Comparison of ENCODE assay signal across 18 mouse cellular contexts in genomic region chr4:143348678-143349077, GRCm38 (mm10). TPM values are rescaled to one million over a fixed set of nuclear protein-coding genes. Genes with fewer than 3 reads are reported as not detected.
DNase-seq lines count a peak whose midpoint lies in the region; ATAC-seq and TF ChIP-seq lines count a peak whose summit lies in the region.
"Had no signal": no experiment of that assay in that cellular context is flagged by ENCODE, and none has a peak within 500 bp of the region (broad histone marks: within the 10 kb centered on the region; RNA-seq: fewer than 3 reads in every experiment).

No protein-coding gene starts in this region.

- DNase-seq in heart, adult 8-10 months (ENCODE audit: low spot score): no peak
- peak; percentile 48 to 65 for DNase-seq in cerebellum, postnatal 10 days
- peak; percentile 26 to 55 for DNase-seq in gastrocnemius, postnatal 36 days
- DNase-seq in urinary bladder, postnatal 14 days (ENCODE audit: low spot score): no peak
- no peak for DNase-seq in forebrain, embryonic 14.5 days (ENCODE audit: low spot score)
- DNase-seq: kidney, adult 2 months had no signal

- H3K36me3 ChIP-seq in heart, embryonic 15.5 days: no peaks in the 10 kb centered on the region
- H3K36me3 ChIP-seq in E14TG2a.4 (ENCODE audit: insufficient read depth, low read length): no peaks in the 10 kb centered on the region
- no peaks in the 10 kb centered on the region for H3K36me3 ChIP-seq in forebrain, embryonic 14.5 days (ENCODE audit: control insufficient read depth, insufficient read depth, low read length)
- H3K36me3 ChIP-seq: forebrain, embryonic 15.5 days had no signal

- H3K27me3 ChIP-seq in heart, embryonic 15.5 days: peaks cover 56% of the 10 kb centered on the region
- H3K27me3 ChIP-seq in E14TG2a.4 (ENCODE audit: insufficient read depth, low read length): peaks cover 56% of the 10 kb centered on the region
- peaks cover 37% of the 10 kb centered on the region for H3K27me3 ChIP-seq in forebrain, embryonic 14.5 days (replicated peaks; ENCODE audit: control insufficient read depth, insufficient read depth, low read length)

- 19% methylated on average over 5 of the region's 5 CpGs for WGBS in heart, embryonic 15.5 days
- WGBS in forebrain, embryonic 14.5 days: 27% methylated on average over 5 of the region's 5 CpGs

- H3K4me3 ChIP-seq in heart, embryonic 15.5 days: no peak overlapping the region
- peak overlapping the region; percentile 81; the same call in 1 of the 2 replicates for H3K4me3 ChIP-seq in E14TG2a.4 (replicated peaks; ENCODE audit: low read length)
- no peak overlapping the region for H3K4me3 ChIP-seq in forebrain, embryonic 14.5 days (ENCODE audit: low read depth, low read length)

- 0 out of 2 replicates have a peak, but pooled peaks have one; percentile 57 for ATAC-seq in heart, embryonic 15.5 days (replicated peaks; ENCODE audit: insufficient number of reproducible peaks, insufficient read depth, low FRiP score, low read depth)
- no peak for ATAC-seq in forebrain, embryonic 14.5 days
- ATAC-seq: Patski had no signal

- H3K27ac ChIP-seq in heart, embryonic 15.5 days: no peak overlapping the region
- H3K27ac ChIP-seq in forebrain, embryonic 14.5 days (ENCODE audit: low read depth, low read length): no peak overlapping the region
- H3K27ac ChIP-seq: forebrain, embryonic 15.5 days had no signal

- TF ChIP-seq CTCF in E14TG2a.4 (conservative IDR thresholded peaks at IDR 0.05; ENCODE audit: low read length): no peak

- peak overlapping the region; percentile 97 for H3K4me2 ChIP-seq in heart, embryonic 15.5 days
- H3K4me2 ChIP-seq in forebrain, embryonic 14.5 days (ENCODE audit: low read length): no peak overlapping the region

- H3K4me1 ChIP-seq in heart, embryonic 15.5 days (replicated peaks): peaks cover 23% of the 10 kb centered on the region
- peaks cover 36% of the 10 kb centered on the region for H3K4me1 ChIP-seq in E14TG2a.4 (replicated peaks; ENCODE audit: low read depth, low read length)
- H3K4me1 ChIP-seq in forebrain, embryonic 14.5 days (ENCODE audit: control insufficient read depth, insufficient read depth, low read length): peaks cover 4% of the 10 kb centered on the region

- no peak overlapping the region for H3K9ac ChIP-seq in heart, embryonic 15.5 days
- H3K9ac ChIP-seq in forebrain, embryonic 14.5 days (ENCODE audit: low read length): no peak overlapping the region
- H3K9ac ChIP-seq: forebrain, embryonic 15.5 days; lung, embryonic 14.5 days had no signal

- H3K9me3 ChIP-seq in heart, embryonic 15.5 days (replicated peaks): no peaks in the 10 kb centered on the region
- H3K9me3 ChIP-seq in E14TG2a.4 (ENCODE audit: low read length): no peaks in the 10 kb centered on the region
- H3K9me3 ChIP-seq in forebrain, embryonic 14.5 days (replicated peaks; ENCODE audit: control insufficient read depth, low read length): no peaks in the 10 kb centered on the region
- H3K9me3 ChIP-seq: forebrain, embryonic 15.5 days had no signal

- intact Hi-C loops in gastrocnemius, postnatal 36 days (cut with DNase I): no loop called here

RNA-seq across cellular contexts. Expression of gene Lrrc38, which starts 0.9 kb away (rescaled TPM):
- 0.11 and 0.25 TPM in 2 replicates for polyA plus RNA-seq in heart, embryonic 15.5 days (2015; fragmentation: Nextera tagmentation; extraction: Ambion mirVana)
- under 1 TPM in 1 of 4 experiments, not detected in 3; 0.14 TPM for total RNA-seq in heart, adult 8-10 months (2022)
- total RNA-seq in gastrocnemius, postnatal 36 days (2021): 10 to 100 TPM; 18.7 to 22.2 TPM
- polyA plus RNA-seq in forebrain, embryonic 14.5 days (2014; fragmentation: Nextera tagmentation; extraction: Ambion mirVana): 0.09 TPM in 1 of 2 replicates, not detected in the other
- total RNA-seq: CH12.LX; common myeloid progenitor, adult 5-6 weeks; liver, adult 2 months; megakaryocyte, adult 5-6 weeks; neutrophil, adult 5-6 weeks had no signal
- polyA plus RNA-seq: liver, adult 2 months; lung, embryonic 14.5 days; Patski had no signal

RNA-seq across cellular contexts. Expression of gene Pramel1, which starts 45.5 kb away (rescaled TPM):
- polyA plus RNA-seq in heart, embryonic 15.5 days (2015; fragmentation: Nextera tagmentation; extraction: Ambion mirVana): not detected in 2 replicates
- total RNA-seq in heart, adult 8-10 months (2022): not detected
- total RNA-seq in gastrocnemius, postnatal 36 days (2021): not detected
- not detected in 2 replicates for polyA plus RNA-seq in forebrain, embryonic 14.5 days (2014; fragmentation: Nextera tagmentation; extraction: Ambion mirVana)
- total RNA-seq: CH12.LX; common myeloid progenitor, adult 5-6 weeks; liver, adult 2 months; megakaryocyte, adult 5-6 weeks; midbrain, postnatal 0 days; neutrophil, adult 5-6 weeks had no signal
- polyA plus RNA-seq: forebrain, embryonic 15.5 days; hindbrain, embryonic 16.5 days; kidney, adult 2 months; liver, adult 2 months; lung, embryonic 14.5 days; midbrain, postnatal 0 days; Patski had no signal

RNA-seq across cellular contexts. Expression of gene Pdpn, which starts 49.3 kb away (rescaled TPM):
- 22.9 and 26.6 TPM in 2 replicates for polyA plus RNA-seq in heart, embryonic 15.5 days (2015; fragmentation: Nextera tagmentation; extraction: Ambion mirVana)
- total RNA-seq in heart, adult 8-10 months (2022): 1 to 10 TPM; 5.0 to 7.2 (median 5.6) TPM
- total RNA-seq in gastrocnemius, postnatal 36 days (2021): 1 to 10 TPM; 7.0 to 7.7 TPM
- 65.5 and 70.1 TPM in 2 replicates for polyA plus RNA-seq in forebrain, embryonic 14.5 days (2014; fragmentation: Nextera tagmentation; extraction: Ambion mirVana)
- total RNA-seq: CH12.LX; common myeloid progenitor, adult 5-6 weeks; liver, adult 2 months; neutrophil, adult 5-6 weeks had no signal

Comparison
In these comparisons a context has a peak if more than half of its experiments do, and no peak if none do; other contexts are left out.
1. DNase-seq: peak in cerebellum, postnatal 10 days (2 of 2) and gastrocnemius, postnatal 36 days (2 of 2); none in heart, adult 8-10 months (single experiment), urinary bladder, postnatal 14 days (single experiment) and forebrain, embryonic 14.5 days (single experiment).
2. RNA of gene Lrrc38, which starts 0.9 kb away (total RNA-seq): 18.7 to 22.2 TPM in gastrocnemius, postnatal 36 days; 0.14 TPM in heart, adult 8-10 months; every median in the first group is over 10 times any median in the second.